Mouse (Mus musculus): ENCODE data around the gene Pip5k1b.

Pip5k1b gene

GRCm38 (mm10) chr19:24469216-24469615 is 86.5 kb downstream of the Pip5k1b start:
- DNase-seq, result no peak

GRCm38 (mm10) chr19:24468616-24469015 is 87.1 kb downstream of the Pip5k1b start:
- DNase-seq, result no peak

- no peak for DNase-seq
These were observed 92.7 kb downstream of the Pip5k1b start for GRCm38 (mm10) chr19:24463011-24463410.

- DNase-seq, result no peak
These were observed 99.0 kb downstream of the Pip5k1b start for GRCm38 (mm10) chr19:24456591-24457231.

- DNase-seq, result no peak
These were observed 100.3 kb downstream of the Pip5k1b start for GRCm38 (mm10) chr19:24455249-24455960.

DNA sequence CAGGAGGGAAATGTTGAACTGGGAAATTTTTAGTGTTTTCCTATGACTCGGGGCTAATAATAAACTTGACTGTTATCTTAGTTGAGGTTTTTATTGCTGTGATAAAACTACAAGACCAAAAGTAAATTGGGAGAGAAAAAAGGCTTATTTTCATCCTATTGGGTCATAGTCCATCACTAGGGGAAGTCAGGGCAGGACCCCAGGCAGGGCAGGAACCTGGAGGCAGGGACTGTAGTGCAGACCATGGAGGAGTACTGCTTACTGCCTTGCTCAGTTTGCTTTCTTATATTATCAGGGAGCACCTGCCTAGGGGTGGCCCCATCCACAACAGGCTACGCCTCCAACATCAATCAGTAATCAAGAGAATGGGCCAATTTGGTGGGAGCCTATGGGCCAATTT is 101.2 kb downstream of the Pip5k1b start:
- DNase-seq, result no peak

DNA sequence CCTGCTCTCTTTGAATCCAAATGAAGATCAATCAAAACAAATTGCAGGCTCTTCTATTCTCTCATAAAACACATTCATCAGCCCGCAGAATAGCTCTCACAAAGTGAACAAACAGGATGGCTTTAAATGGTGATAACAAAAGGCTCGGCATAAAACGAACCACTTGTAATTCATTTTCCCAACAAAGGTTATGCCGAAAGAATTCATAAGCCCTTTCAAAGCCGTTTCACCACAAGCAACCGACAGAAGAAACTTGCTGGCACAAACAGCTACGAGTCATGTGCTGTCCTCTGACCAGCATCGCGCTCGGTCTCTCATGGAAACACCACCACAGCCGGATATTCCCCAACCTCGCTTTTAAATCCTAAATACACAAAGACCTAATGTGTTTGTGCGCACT is 102.3 kb downstream of the Pip5k1b start:
- no peak for DNase-seq

DNA sequence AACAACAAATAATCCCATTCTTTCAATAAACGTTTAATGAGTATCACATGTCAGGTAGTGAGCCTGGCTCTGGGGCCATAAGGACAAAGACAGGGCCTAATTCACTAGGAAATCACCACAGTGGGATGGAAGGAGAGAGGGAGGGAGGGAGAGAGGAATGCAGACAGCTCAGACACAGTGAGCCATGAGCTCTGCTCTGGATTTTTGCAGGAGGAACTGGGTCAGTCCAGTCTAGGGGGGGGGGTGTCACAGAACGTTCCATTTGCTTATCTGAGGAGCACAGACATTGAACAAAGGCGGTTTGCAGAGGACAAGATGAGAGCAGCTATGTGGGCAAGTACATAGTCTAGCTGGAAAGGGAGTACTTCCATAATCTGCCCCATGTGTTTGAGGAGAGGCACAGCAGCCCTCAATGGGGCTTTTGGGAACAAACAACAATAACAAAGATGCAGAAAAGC is 103.2 kb downstream of the Pip5k1b start:
- DNase-seq, result no peak

DNA sequence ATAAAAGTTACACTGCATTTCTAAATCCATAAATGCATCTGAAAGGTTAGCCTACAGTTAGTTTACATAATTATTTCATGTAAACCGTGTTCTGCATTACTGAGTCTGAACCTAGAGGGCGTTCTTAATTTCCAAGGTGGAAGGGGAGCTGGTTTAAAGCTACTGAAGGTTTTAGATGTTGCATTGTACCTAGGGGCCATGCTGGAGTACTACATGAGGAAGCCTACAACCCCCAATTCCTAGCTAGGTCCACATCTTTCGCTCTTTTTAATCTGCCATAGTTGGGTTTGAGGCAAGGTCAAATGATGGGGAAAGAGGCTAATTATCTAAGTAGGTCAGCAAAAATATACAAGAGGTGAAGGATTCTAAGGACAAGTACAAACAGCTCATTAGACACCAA is 104.0 kb downstream of the Pip5k1b start:
- no peak for DNase-seq

- no peak for DNase-seq
These were observed 104.9 kb downstream of the Pip5k1b start for GRCm38 (mm10) chr19:24450740-24451139.

DNA sequence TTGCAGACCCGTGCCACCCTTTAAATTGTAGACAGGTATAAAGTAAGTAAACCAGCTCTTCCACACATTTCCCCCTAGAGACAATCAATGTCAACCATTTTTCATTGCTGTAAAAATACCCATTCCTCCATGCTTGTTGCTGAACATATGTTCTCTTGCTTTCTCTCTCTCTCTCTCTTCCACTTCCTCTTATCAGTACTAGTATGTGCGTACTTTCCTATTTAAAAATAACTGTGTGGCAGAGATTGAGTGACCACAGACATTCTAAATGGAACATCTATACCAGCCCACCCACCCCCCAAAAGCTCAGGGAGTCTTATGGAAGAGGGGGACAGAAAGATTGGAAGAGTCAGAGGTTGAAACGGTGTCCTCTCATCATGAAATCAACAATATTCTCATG is 111.3 kb downstream of the Pip5k1b start:
- DNase-seq, result no peak

- DNase-seq, result no peak
These were observed 116.0 kb downstream of the Pip5k1b start for GRCm38 (mm10) chr19:24439715-24440114.

DNA sequence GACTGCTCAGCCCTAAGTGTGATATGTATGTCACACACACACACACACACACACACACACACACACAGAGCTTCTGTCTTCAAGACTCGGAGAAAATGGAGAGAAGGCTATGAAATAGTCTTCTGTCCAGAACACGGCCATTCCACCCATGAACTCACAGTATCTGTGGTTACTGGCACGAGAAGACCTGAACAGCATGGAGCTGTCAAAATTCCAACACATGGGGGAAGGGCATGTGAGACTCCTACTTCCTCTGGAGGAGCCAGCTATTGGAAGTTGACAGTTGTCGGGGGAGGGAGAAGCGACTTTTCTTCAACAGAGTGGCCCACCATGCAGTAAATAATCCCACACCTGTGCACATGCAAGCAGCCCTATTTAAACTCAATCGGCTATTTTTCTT is 121.4 kb downstream of the Pip5k1b start:
- DNase-seq, result no peak

DNA sequence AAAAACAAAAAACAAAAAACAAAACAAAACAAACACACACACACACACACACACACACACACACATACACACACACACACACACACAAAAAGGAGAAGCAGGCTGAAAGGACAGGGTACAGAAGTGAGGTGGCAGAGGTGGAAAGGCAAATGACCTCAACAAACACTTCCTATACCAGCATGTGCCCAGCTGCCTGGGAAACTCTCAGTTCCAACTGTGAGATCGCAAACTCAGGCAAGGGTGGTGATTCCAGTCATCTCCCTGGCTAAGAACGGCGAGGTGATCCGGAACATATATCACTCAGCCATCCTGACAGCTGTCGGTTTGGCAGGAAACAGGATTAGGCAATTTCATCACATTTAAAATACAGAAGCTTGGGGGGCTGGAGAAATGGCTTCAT is 123.2 kb downstream of the Pip5k1b start:
- DNase-seq, result no peak

DNA sequence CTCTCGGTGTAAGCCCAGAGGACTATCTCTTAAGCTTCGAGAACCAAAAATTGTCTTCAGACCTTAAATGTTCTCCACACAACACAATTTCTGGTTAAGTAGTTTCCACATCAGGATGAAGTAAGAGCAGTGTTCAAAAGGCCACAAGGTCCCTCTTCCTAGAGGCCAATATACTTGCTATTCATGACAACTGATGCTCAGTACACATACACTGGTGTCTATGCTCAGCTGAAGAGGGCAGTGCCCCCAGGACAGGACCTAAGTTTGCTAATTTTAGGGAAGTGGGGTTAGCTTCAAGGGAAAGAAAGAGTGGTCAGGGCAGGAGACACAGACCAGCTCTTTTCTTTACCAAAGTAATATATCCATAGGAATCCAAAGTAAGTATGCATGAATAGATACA is 124.3 kb downstream of the Pip5k1b start:
- DNase-seq, result no peak

DNA sequence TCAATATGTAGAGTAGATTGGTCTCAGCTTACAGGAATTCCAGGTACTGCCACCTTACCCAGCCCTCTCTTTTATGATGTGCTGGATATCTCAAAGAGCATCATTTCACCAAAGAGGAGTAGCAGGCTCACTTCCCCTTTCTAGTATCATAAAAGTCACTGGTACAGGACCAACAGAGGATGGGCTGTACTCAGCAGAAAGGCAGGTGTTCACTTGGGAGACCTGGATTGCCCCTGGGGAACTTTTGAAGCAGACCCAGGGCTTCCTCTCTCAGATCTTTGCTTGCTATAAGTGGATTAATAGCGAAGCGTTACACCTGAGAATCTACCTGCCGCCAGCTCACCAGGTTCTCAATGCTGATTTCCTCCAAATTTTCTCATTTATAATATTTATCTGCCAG is 127.7 kb downstream of the Pip5k1b start:
- DNase-seq, result no peak

GRCm38 (mm10) chr19:24427258-24427657 is 128.4 kb downstream of the Pip5k1b start:
- DNase-seq, result no peak

DNA sequence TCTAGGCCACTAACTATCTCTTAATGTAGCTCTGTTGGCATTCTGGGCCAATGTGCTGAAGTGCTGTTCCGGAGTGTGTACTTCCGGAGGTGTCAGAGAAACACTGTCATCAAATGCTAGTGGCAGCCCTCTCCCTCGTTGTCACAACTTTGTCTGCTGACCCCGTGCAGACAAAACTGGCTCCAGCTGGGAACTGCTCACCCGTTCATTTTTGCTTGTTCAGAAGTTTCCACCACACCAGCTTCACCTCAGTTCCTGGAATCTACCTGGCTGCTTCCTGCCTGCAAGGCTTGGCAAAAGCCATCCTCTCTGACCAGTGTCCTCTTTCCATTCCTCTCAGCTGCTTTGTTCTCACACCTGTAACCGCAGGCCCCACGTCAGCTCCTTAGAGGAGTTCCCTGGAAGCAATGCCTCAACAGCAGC is 128.9 kb downstream of the Pip5k1b start:
- no peak for DNase-seq

GRCm38 (mm10) chr19:24418030-24418429 is 137.6 kb downstream of the Pip5k1b start:
- no peak for DNase-seq

- DNase-seq, result no peak
These were observed 138.0 kb downstream of the Pip5k1b start for GRCm38 (mm10) chr19:24417659-24418004.

- no peak for DNase-seq
These were observed 138.6 kb downstream of the Pip5k1b start for GRCm38 (mm10) chr19:24416975-24417658.

DNA sequence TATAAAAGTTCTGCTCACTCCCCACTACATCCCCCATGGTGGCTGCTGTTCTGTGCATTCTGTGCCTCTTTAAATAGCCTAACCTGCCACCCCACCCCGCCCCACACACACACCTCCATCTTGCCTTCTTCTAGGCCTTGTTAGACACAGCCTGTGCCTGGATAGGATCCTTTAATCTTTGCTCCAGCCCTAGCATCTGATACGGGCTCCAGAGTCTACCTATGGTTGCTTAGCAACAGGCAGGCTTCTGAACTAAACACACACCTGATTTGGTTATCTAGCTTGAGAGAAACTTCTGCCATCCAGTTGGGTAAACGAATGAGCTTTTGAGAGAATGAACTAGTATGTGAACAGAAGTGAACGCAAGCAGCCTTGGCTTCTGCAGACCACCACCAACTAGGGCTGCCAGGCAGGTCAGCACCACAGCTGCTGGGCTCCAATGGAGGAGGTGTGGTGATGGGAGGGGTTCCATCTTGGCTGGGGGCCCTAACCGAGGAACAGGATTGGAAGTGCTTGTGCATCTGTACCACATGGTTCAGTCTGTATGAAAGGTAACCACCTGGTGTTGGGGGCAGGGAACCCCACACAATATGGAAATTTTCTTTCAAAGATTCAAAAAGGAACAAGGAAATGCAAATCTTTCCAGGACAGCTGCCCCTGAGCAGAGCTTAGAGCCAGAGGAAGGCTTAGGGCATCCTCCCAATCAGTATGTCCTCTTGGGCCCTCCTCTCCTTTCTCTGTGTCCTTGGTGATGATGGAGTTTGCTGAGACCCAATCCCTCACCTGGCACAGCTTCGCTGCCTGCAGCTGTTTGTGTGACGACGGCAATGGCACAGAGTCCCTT is 139.7 kb downstream of the Pip5k1b start:
- DNase-seq, result peak; percentile 29 to 56
